Mouse (Mus musculus) heart, embryonic 10.5 days (tissue): ENCODE data around the gene Fbxo4. TPM values are rescaled to one million over a fixed set of nuclear protein-coding genes. Genes with fewer than 3 reads are reported as not detected.

ENCODE experiments used
- DNase-seq: peaks from one replicate; pipeline ENCODE4 v3.0.0-alpha.2; 2017; ENCODE audit warnings: low spot score
- H3K27ac ChIP-seq: fragments of 300-500 bp; sonication (generic); 2 replicates; pipeline ENCODE4 v1.5.1; 2016; ENCODE audit warnings: mild to moderate bottlenecking
- H3K27me3 ChIP-seq: fragments of 300-500 bp; sonication (generic); 2 replicates; pipeline ENCODE4 v1.6.1; 2016; ENCODE audit warnings: mild to moderate bottlenecking; ENCODE audit not compliant: poor library complexity, insufficient read depth, severe bottlenecking
- H3K36me3 ChIP-seq: fragments of 300-500 bp; sonication (generic); 2 replicates; pipeline ENCODE4 v1.6.1; 2016; ENCODE audit warnings: mild to moderate bottlenecking, moderate library complexity
- H3K4me1 ChIP-seq: fragments of 300-500 bp; sonication (generic); 2 replicates; pipeline ENCODE4 v1.6.1; 2016; ENCODE audit warnings: mild to moderate bottlenecking
- H3K4me3 ChIP-seq: fragments of 300-500 bp; sonication (generic); 2 replicates; pipeline ENCODE4 v1.5.1; 2016; ENCODE audit warnings: mild to moderate bottlenecking, moderate library complexity
- H3K9me3 ChIP-seq: fragments of 300-500 bp; sonication (generic); 2 replicates; pipeline ENCODE4 v1.6.1; 2016; ENCODE audit warnings: mild to moderate bottlenecking, moderate library complexity
- WGBS: fragments of 180-500 bp; shearing (Covaris S2); methylation state at CpG from one replicate; pipeline ENCODE4 v1.1.7; 2016; 5-methylcytosine and 5-hydroxymethylcytosine counted together
- polyA plus RNA-seq: library from polyadenylated mRNA; unstranded; fragments of >200 nt; fragmentation: Nextera tagmentation; extraction: Ambion mirVana; gene quantifications from 2 replicates; pipeline ENCODE4 v1.2.1, GENCODE M21; 2016

The Fbxo4 gene
- polyA plus RNA-seq, 1 experiment from 2014 or later = 8.8 TPM

DNA sequence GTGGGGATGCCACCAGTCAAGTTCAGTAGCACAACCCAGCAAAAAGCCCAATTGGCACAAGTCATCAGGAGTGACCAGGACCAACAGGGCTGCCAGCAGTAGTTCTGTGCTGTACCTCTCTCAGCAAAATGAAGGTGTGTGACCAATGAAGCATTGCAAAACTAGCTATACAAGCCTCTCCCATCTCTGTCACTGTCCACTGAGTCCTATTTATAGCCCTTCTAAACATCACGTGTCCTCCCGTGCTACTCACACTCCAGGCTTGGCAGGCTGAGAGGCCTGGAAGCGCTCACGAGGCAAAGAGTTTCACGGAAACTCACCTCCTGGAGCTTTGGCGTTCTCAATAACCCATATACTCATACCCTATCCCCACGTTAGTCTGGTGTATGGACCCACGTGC lies 17.1 kb downstream of the Fbxo4 start:
- 62% methylated on average over 8 of the region's 8 CpGs for WGBS
- Histone ChIP-seq H3K4me3 (no peak overlapping the region), H3K4me1 (0 out of 2 replicates have a peak, but pooled peaks cover 5% of the 10 kb centered on the region), H3K9me3 (no peaks in the 10 kb centered on the region), H3K27me3 (no peaks in the 10 kb centered on the region), H3K27ac (peak overlapping the region; percentile 47; the same call in 1 of the 2 replicates), H3K36me3 (no peaks in the 10 kb centered on the region)
- DNase-seq = no peak

DNA sequence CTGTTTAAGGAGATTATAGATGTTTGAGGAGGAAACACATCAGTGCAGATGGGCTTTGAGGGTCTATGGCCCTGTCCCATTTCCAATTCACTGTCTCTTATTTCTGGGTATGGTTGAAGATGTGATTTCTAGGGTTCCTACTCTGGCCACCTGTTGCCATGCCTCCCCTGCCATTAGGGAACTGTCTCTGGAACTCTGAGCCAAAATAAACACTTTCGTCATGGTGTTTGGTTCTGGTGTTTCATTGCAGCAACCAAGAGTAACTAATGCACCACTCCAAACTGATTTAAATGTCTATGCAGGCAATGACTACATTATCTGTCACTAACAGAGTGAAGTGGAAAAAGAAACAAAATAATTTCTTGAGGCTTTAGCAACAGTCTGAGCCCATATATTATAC lies 19.3 kb downstream of the Fbxo4 start:
- no peak for DNase-seq
- WGBS = 62% methylated on average over 1 of the region's 1 CpGs
- Histone ChIP-seq H3K27me3 (no peaks in the 10 kb centered on the region), H3K9me3 (no peaks in the 10 kb centered on the region), H3K4me1 (0 out of 2 replicates have a peak, but pooled peaks cover 5% of the 10 kb centered on the region), H3K4me3 (no peak overlapping the region), H3K27ac (no peak overlapping the region), H3K36me3 (no peaks in the 10 kb centered on the region)

DNA sequence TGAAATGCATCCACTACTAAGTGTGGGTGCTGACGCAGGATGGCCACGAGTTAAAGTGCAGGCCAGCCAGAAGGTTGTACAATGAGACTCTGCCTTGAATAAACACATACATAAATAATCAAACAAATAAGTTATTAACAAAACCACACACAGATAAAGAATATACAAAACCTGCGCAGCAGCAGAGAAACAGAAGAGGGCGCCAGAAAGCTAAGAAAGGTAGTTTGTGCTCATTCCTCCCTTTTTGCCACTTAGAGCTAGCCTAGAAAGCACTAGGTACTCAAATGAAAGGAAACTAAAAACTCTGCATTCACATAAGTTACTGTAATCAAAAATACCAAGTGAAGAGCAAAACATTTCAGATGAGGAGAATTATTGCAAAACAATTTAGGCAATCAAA lies 21.4 kb downstream of the Fbxo4 start:
- Histone ChIP-seq H3K27ac (no peak overlapping the region), H3K4me3 (no peak overlapping the region), H3K27me3 (no peaks in the 10 kb centered on the region), H3K4me1 (0 out of 2 replicates have a peak, but pooled peaks cover 5% of the 10 kb centered on the region), H3K36me3 (no peaks in the 10 kb centered on the region), H3K9me3 (no peaks in the 10 kb centered on the region)
- DNase-seq = no peak
- WGBS = 30% methylated on average over 4 of the region's 4 CpGs

DNA sequence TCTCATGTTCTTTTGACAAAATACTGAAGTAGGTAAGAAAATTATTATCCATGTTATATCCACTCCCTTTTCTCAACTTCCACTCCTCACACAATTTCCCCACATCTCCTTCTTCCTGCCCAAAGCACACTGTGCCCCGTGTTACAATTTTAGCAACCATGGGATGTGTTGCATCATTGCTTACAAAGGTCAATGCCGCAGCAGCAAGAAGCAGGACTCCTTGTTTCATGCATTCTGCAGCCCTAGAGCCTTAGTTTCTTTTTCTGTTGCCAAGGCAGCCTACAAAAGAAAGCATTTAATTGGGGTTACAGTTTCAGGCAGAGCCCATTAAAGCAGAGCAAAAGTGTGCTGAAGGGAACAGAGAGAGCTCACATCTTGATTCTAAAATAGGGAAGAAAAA lies 24.4 kb downstream of the Fbxo4 start:
- Histone ChIP-seq H3K36me3 (no peaks in the 10 kb centered on the region), H3K9me3 (no peaks in the 10 kb centered on the region), H3K27ac (no peak overlapping the region), H3K27me3 (no peaks in the 10 kb centered on the region), H3K4me3 (no peak overlapping the region), H3K4me1 (no peaks in the 10 kb centered on the region)
- DNase-seq = no peak
- 87% methylated on average over 2 of the region's 2 CpGs for WGBS

DNA sequence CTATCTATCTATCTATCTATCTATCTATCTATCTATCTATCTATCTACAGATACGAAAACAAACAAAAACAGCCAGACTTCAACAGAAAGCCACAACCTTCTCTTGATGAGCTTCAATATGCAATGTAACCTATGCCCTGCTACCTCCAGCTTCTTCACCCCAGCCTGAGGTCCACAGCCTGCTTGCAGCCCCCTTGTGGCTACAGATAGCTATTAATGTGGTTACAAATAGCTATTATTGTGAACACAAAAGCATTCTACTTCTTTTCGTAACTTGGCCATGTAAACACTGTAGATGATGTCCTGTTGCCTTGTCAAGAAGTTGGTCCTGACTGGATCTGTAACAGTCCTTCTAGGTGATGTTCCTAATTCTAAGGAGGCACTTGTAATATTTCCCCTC lies 41.2 kb downstream of the Fbxo4 start:
- Histone ChIP-seq H3K27me3 (no peaks in the 10 kb centered on the region), H3K36me3 (no peaks in the 10 kb centered on the region), H3K4me1 (no peaks in the 10 kb centered on the region), H3K27ac (no peak overlapping the region), H3K9me3 (no peaks in the 10 kb centered on the region), H3K4me3 (no peak overlapping the region)
- DNase-seq = no peak
- WGBS = 87% methylated on average over 2 of the region's 2 CpGs

DNA sequence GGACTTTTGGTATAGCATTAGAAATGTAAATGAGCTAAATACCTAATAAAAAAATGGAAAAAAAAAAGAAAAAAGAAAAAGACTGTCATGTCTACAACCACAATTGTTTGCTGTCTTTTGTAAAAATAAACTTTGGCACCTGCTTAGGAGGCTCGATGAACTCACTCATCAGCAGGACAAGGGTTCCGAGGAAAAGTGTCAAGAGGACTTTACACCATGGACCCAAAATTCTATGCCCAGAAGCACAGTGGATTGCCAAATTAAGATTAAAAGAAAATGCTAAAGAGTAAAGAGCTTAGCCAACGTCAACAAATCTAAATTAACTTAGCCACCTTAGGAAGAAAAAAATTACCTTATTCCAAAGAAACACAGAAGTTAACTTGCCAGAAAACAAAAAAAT lies 43.3 kb downstream of the Fbxo4 start:
- Histone ChIP-seq H3K4me1 (no peaks in the 10 kb centered on the region), H3K36me3 (no peaks in the 10 kb centered on the region), H3K9me3 (no peaks in the 10 kb centered on the region), H3K4me3 (no peak overlapping the region), H3K27me3 (no peaks in the 10 kb centered on the region), H3K27ac (no peak overlapping the region)
- DNase-seq = no peak
- 84% methylated on average over 3 of the region's 3 CpGs for WGBS

DNA sequence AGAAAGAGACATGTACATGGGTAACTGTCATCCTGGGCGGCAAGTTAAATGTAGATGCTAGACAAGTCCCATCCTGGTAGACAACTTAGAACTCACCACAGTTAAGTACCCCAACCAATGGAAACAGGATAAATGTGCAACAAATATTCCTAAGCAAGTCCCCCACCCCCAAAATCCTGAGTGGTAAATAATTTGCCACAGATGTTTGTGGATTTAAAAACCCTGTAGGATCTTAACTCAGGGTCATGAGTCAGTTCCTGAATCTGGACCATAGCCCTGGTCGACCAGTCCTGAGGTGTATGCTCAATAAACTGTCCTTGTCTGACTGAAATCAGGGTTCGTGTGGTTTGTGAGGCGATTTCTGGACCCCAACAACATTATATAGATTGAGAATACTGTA lies 45.9 kb downstream of the Fbxo4 start:
- WGBS = 81% methylated on average over 4 of the region's 4 CpGs
- no peaks in the 10 kb centered on the region for H3K4me1 ChIP-seq
- H3K27me3 ChIP-seq = no peaks in the 10 kb centered on the region
- DNase-seq = no peak
- H3K4me3 ChIP-seq = no peak overlapping the region
- no peaks in the 10 kb centered on the region for H3K36me3 ChIP-seq
- no peak overlapping the region for H3K27ac ChIP-seq
- H3K9me3 ChIP-seq = no peaks in the 10 kb centered on the region

DNA sequence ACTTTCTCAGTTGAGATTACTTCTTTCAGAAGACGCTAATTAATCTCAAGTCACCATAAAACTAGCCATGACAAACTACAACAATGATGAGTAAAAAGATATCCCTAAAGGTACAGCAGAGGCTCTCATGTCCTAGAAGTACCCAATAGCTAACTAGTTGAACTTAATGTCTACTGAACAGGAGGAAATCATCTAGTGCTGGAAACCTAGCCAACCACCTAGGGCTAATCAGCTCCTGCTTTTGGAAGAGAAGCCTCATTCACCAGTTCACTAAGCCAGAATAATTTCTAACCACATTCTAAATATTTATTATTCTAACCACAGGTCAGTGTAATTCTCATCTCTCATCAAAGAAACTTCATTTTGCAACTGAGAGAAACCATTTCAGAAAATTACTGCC lies 47.4 kb downstream of the Fbxo4 start:
- no peaks in the 10 kb centered on the region for H3K36me3 ChIP-seq
- no peaks in the 10 kb centered on the region for H3K4me1 ChIP-seq
- no peak for DNase-seq
- 82% methylated on average over 1 of the region's 1 CpGs for WGBS
- H3K4me3 ChIP-seq = no peak overlapping the region
- no peaks in the 10 kb centered on the region for H3K27me3 ChIP-seq
- no peak overlapping the region for H3K27ac ChIP-seq
- H3K9me3 ChIP-seq = no peaks in the 10 kb centered on the region

Other genes starting within 250 kb of the Fbxo4 start
- 32.4 and 39.0 TPM in 2 replicates for gene AW549877, start 16.2 kb upstream of the Fbxo4 start, polyA plus RNA-seq
- 159 and 217 TPM in 2 replicates for gene Oxct1, start 46.8 kb upstream of the Fbxo4 start, polyA plus RNA-seq